Mouse (Mus musculus) cerebellum, adult 11 months (tissue): ENCODE results near the gene Col4a1.

Source experiments
- DNase-seq: peaks from one replicate; pipeline ENCODE4 v3.0.0; 2022

Col4a1 gene

DNA sequence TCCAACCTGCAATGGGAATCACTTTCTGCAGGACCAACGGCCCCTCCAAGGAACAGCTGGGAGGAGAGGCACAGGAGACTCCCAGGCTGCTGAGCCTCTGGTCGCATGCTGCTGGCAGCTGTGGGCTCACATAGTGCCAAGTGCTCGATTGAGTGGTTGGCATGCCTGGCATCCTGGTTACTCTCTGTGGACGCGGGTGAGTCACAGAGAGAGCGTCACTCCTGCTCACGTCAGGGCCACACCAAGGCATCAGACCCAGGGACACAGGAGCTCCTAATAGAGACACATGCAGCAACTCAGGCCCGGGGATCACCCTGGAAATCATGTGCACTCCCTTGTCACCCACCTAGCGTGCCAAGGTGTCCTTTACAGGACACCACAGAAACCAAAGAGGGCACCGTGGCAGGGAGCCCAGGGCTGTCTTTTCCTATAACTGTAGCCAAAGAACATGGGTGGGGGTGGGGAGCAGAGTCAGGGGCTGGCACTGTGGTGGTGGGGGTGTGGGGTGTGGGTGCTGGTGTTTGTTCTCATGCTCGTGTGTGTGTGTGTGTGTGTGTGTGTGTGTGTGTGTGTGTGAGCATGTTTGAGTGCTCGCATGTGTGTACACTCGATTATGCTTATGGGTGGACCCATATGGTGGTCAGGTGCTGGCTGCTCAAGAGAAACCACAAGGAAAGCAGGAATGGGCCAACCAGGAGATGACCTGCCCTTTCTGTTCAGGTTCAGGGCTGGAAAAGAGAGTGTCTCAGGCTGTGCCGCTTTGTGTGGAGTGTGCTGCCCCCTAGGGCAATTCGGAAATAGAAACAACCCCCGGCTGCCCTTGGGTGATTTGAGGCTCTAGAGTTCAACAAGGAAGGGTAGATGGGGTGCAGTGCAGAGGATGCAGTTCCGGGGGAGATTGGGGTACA, 139.1 kb downstream of the Col4a1 start:
- peak; percentile 57 for DNase-seq

DNA sequence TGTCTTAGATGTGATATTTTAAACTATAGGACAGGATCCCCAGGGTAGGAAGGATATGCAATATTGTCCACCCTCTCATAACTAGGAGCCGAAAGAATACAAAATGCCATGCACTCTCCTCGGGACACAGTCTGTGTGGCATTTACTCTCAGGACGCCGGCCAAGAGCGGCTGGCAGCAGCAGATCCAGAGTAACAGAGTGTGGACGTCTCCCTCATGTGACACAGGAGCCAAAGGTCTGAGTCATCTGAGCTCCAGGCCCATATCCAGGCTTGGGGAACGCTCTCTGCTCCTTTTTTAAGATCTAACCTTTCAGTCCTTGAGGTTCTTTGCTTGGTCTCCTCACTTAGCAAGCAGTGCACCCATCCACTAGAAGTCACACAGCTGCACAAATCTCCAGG, 141.1 kb downstream of the Col4a1 start:
- peak; percentile 53 for DNase-seq

- DNase-seq = no peak
Measured at GRCm38 (mm10) chr8:11169383-11169782, 143.2 kb downstream of the Col4a1 start.

GRCm38 (mm10) chr8:11168780-11169179, 143.8 kb downstream of the Col4a1 start:
- no peak for DNase-seq

- no peak for DNase-seq
Measured at GRCm38 (mm10) chr8:11167955-11168354, 144.7 kb downstream of the Col4a1 start.

DNA sequence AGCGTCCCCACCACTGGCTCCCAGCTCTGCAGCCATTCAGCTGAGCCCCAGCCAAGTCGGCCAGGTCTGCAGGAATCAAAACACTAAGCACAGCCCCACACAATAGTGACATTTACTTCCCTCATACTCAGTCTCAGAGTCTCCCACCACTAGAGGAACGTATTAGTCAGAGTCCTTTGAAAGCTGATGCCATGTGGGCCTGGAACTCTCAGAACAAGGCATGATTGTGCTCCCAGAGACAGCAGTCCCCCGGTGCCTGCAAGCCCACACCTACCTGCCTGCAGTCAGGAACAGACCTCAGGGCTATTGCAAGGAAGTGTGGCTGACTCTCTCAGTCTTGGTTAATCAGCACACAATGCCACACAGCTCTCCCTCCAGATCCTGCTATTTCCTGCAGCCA, 147.0 kb downstream of the Col4a1 start:
- DNase-seq = no peak

- no peak for DNase-seq
Measured at GRCm38 (mm10) chr8:11156319-11156692, 156.3 kb downstream of the Col4a1 start.

DNA sequence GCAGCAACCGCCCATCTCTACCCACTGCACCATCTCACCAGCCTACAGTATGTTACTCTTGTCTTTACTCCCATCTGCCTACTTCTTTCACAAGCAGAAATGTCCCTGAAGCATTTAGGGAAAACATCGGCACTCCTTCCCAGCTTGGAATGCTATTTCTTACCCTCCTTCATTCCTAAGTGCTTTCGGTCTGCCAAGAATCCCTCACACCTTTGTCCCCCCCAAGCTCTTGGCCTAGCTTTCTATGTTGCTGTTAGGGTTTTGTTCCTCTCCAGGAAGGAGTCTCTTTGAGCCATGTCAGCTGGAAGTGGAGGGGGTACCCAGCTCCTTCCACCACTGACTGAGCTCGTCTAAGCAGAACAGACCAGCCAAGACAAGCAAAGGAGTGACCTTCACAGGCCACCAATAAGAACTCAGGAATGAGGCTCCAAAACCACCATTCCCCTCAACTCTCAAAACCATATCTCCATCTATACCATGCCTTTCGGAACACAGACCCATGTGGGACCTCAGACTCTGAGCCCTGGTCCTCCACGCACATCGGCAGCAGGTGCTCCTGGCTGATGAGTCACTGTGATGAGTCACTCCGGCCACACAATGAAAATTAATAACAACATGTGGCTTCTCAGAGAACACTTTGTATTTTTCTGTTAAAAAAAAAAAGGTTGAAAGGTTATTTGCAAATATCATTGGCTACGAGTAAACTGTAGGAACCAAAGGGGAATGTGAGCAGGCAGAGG, 156.9 kb downstream of the Col4a1 start:
- DNase-seq = no peak

DNA sequence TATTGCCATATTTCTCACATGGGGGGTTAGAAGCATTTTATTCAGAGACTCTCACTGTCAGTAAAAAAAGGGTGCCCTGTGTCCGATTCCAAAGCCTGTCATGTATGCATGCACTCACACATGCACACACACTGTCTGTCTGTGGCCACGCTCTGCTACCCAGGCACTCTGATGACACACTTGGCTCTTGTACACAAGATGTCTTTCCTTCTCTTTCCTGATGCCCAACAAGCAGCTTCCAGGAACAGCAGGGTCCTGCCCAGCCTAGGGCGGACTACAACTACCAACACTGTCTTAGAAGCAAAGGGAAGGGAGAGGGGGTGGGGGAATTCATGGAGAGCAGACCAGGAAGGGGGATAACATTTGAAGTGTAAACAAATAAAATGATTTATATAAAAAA, 162.4 kb downstream of the Col4a1 start:
- no peak for DNase-seq

GRCm38 (mm10) chr8:11149201-11149810, 163.3 kb downstream of the Col4a1 start:
- DNase-seq = peak; percentile 58

DNA sequence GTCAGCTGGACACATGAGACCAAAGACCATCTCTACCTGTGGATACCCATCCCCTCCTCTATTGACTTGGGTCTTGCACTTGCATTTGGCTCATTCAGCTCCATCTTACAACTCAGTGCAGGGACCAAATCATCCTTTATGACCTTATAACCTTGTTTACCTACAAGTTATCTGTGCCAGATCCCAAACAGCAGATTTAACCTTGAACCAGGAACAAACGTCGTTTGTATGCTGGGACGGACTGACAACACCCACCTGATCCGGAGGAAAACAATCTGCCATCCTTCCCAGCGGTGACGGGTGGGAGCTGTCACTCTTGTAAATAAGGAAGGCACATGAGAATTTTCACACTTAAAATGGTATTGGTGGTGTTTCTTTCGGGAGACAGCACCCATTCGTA, 163.8 kb downstream of the Col4a1 start:
- DNase-seq = no peak
